Mouse (Mus musculus): ENCODE measurements at regions not wholly inside any gene's neighbourhood (a gene's known extent, or its start where the extent isn't known, plus 50 kb on each side); places are given as distances from the start of the nearest gene placed in this dataset.

DNA sequence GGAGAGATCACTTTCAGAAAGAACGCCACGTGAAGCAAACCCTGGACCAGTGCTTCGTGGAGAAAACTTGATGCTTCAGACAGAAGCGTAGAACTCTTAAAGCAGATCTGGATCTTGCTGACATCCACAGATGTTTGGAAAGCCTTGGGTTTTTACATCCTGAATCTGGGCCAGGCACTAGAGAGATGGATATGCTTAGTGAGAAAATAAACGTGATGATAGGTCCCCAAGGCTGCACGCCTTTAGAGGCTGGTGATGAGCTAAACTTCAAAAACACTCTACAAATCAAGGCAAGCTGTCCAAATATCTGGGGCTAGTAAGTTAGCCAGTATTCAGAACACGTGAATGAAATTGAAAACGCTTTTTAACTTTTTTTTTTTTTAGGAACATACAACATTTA, 236.7 kb downstream of the Cog6 start:
- Histone ChIP-seq H3K9me3 (no peaks in the 10 kb centered on the region), H3K4me1 (no peaks in the 10 kb centered on the region), H3K27me3 (replicated peaks) (peaks cover 2% of the 10 kb centered on the region), H3K4me3 (replicated peaks) (no peak overlapping the region), H3K36me3 (replicated peaks; ENCODE audit: low read length) (no peaks in the 10 kb centered on the region)
- TF ChIP-seq GATA1 (IDR thresholded peaks at IDR 0.05; ENCODE audit: borderline replicate concordance, low read length), result no peak
- TF ChIP-seq FLI1 (IDR thresholded peaks at IDR 0.05; ENCODE audit: low read length), result no peak

DNA sequence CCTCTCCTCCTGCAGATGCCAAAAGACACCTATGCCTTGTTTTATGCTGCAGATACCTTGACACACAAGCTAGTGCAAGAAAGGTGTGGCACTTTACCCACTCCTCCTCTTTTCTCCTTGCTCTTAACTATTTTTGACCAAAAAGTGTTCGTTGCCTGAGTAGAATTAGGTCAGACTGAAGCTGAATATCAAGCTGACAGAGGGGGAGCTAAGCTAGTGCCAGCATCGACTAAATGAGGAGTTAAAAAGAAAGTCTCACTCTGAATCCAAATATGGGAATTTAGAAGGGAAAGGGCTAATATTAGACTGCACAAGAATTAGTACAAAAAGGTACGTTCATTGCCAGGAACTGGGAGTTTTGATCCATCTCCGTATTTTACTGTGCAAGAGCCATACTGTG, 241.2 kb downstream of the Cog6 start:
- H3K4me1 ChIP-seq, result no peaks in the 10 kb centered on the region
- peaks cover 3% of the 10 kb centered on the region for H3K27me3 ChIP-seq (replicated peaks)
- H3K36me3 ChIP-seq (replicated peaks; ENCODE audit: low read length), result no peaks in the 10 kb centered on the region
- 0 out of 2 replicates have a peak, but pooled peaks cover under 1% of the 10 kb centered on the region for H3K9me3 ChIP-seq
- no peak overlapping the region for H3K4me3 ChIP-seq (replicated peaks)
- TF ChIP-seq FLI1 (IDR thresholded peaks at IDR 0.05; ENCODE audit: low read length) (no peak), GATA1 (IDR thresholded peaks at IDR 0.05; ENCODE audit: borderline replicate concordance, low read length) (no peak)

DNA sequence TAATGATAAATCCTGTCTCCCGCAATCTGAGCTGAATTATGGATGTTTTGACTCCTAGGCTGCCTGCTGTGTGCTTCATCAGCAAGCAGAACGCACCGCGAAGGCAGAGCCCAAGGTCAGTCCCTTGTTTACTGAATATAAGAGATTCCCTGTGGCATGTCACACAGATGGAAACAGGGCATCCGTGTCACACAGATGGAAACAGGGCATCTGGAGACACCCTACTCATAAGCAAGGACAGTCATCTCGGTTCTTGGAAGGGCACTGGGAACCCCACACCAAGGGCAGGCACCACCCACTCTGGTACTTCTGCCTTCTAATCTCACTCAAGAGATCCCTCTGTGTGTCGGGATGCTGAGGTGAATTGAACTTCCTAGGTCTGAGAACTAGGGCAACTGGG, 241.9 kb downstream of the Cog6 start:
- Histone ChIP-seq H3K4me3 (replicated peaks) (no peak overlapping the region), H3K9me3 (0 out of 2 replicates have a peak, but pooled peaks cover 7% of the 10 kb centered on the region), H3K27me3 (replicated peaks) (peaks cover 7% of the 10 kb centered on the region), H3K4me1 (no peaks in the 10 kb centered on the region), H3K36me3 (replicated peaks; ENCODE audit: low read length) (no peaks in the 10 kb centered on the region)
- TF ChIP-seq FLI1 (IDR thresholded peaks at IDR 0.05; ENCODE audit: low read length) (no peak), GATA1 (IDR thresholded peaks at IDR 0.05; ENCODE audit: borderline replicate concordance, low read length) (no peak)

DNA sequence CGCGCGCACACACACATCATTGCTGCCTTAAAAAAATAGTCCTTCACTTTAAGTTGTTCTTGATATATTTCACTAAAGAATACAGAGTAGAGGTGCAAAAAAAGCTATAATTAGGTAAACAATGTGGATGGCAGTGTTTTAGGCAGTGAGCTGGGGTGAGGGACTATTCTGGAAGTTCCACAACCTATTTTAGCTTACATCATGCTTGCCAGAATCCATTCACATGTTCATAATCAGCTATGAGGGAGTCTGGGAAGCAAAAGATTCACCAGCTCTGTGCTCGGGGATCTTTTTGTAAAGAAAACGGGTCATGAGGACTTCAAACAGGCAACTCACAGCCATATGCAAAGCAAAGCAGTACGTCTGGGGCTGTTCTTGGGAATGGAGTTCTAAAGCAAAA, 242.3 kb downstream of the Cog6 start:
- H3K4me1 ChIP-seq, result no peaks in the 10 kb centered on the region
- no peaks in the 10 kb centered on the region for H3K36me3 ChIP-seq (replicated peaks; ENCODE audit: low read length)
- no peak for TF ChIP-seq GATA1 (IDR thresholded peaks at IDR 0.05; ENCODE audit: borderline replicate concordance, low read length)
- TF ChIP-seq FLI1 (IDR thresholded peaks at IDR 0.05; ENCODE audit: low read length), result no peak
- peaks cover 7% of the 10 kb centered on the region for H3K27me3 ChIP-seq (replicated peaks)
- 0 out of 2 replicates have a peak, but pooled peaks cover 7% of the 10 kb centered on the region for H3K9me3 ChIP-seq
- H3K4me3 ChIP-seq (replicated peaks), result no peak overlapping the region

DNA sequence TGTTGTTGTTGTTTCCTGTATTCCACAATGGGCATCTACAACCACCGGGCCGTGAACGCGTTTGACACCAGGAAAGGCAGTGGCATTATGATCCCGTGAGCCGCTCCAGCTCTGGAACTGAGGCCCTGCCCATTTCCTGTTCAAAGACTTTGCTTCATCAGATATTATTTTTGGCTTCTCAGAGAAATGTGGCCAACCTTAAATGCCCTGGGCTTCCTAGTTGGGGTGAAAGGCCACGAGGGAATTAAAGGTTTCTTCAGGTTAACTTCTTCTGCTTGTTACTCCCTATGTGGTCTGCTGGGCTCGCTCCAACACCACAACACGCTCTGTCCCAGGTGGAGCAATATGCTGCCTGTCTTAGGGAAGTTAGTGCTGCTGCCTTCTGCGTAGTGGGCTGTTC, 249.8 kb downstream of the Cog6 start:
- Histone ChIP-seq H3K4me1 (peaks cover 18% of the 10 kb centered on the region), H3K9me3 (peaks cover 16% of the 10 kb centered on the region), H3K4me3 (replicated peaks) (peak overlapping the region; percentile 44), H3K27me3 (replicated peaks) (peaks cover 14% of the 10 kb centered on the region), H3K36me3 (replicated peaks; ENCODE audit: low read length) (no peaks in the 10 kb centered on the region)
- no peak for TF ChIP-seq FLI1 (IDR thresholded peaks at IDR 0.05; ENCODE audit: low read length)
- TF ChIP-seq GATA1 (IDR thresholded peaks at IDR 0.05; ENCODE audit: borderline replicate concordance, low read length), result no peak

DNA sequence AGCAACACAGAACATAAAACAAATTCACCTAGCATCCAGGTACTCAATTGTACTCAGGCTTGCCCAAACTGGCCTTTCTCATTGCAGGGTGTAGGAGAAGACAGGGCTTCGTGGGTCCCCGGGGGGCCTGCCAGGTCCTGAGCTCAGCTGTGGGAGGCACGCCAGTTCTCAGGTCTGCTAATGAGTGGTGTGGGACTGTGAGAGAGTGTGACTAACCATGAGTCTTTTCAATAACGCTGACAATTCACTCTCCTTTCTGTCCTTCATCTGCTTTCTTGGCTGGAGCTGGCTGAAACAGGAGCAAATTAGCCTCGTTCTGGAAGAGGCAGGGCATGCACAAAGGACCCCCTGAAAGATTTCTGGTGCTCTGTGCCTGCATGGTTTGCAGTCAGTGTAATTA, 250.2 kb downstream of the Cog6 start:
- H3K9me3 ChIP-seq, result peaks cover 16% of the 10 kb centered on the region
- H3K4me1 ChIP-seq, result peaks cover 18% of the 10 kb centered on the region
- no peaks in the 10 kb centered on the region for H3K36me3 ChIP-seq (replicated peaks; ENCODE audit: low read length)
- no peak overlapping the region for H3K4me3 ChIP-seq (replicated peaks)
- no peak for TF ChIP-seq GATA1 (IDR thresholded peaks at IDR 0.05; ENCODE audit: borderline replicate concordance, low read length)
- TF ChIP-seq FLI1 (IDR thresholded peaks at IDR 0.05; ENCODE audit: low read length), result no peak
- H3K27me3 ChIP-seq (replicated peaks), result peaks cover 16% of the 10 kb centered on the region

DNA sequence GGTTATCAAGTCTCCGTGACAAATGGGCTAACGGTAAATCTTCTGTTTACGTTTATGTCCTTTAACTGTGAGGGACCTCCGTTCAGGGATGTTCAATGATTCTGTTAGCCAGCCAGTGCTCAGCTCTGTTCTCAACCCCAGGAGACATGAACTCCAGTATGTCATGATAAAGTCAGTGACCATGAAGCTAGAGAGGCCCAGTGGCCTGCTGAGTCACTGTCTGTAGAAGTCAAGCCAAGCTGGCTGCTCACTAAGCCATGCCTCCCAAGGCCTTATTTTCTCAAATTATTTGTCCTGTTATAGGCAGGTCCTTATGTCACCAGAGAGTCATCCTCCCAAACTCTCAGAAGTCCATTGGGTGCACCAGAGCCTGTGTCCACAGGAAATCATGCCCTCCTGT, 252.9 kb downstream of the Cog6 start:
- peaks cover 9% of the 10 kb centered on the region for H3K9me3 ChIP-seq
- no peak overlapping the region for H3K4me3 ChIP-seq (replicated peaks)
- H3K27me3 ChIP-seq (replicated peaks), result peaks cover 14% of the 10 kb centered on the region
- no peaks in the 10 kb centered on the region for H3K36me3 ChIP-seq (replicated peaks; ENCODE audit: low read length)
- peaks cover 18% of the 10 kb centered on the region for H3K4me1 ChIP-seq
- TF ChIP-seq GATA1 (IDR thresholded peaks at IDR 0.05; ENCODE audit: borderline replicate concordance, low read length) (no peak), FLI1 (IDR thresholded peaks at IDR 0.05; ENCODE audit: low read length) (no peak)

DNA sequence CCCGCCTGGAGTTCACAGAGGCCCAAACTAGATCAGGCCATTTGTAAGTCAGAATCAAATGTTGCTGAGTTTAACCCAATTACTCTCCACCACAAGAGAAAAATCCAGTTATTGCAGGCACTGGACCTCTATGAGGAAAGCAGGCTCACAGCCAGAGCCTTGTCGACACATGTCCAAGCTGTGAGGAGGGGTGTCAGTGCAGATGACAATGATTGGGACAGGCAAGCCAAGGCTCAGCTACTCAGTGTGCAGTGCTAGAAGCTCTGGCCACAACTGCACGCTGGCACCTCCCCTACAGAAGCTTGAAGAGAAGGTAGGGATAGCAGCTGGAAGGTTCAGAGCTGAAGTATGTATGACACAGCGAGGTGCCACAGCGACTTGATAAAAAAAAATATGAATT, 253.4 kb downstream of the Cog6 start:
- peaks cover 20% of the 10 kb centered on the region for H3K4me1 ChIP-seq
- no peaks in the 10 kb centered on the region for H3K36me3 ChIP-seq (replicated peaks; ENCODE audit: low read length)
- H3K27me3 ChIP-seq (replicated peaks), result peaks cover 12% of the 10 kb centered on the region
- TF ChIP-seq GATA1 (IDR thresholded peaks at IDR 0.05; ENCODE audit: borderline replicate concordance, low read length) (no peak), FLI1 (IDR thresholded peaks at IDR 0.05; ENCODE audit: low read length) (no peak)
- H3K9me3 ChIP-seq, result peaks cover 5% of the 10 kb centered on the region
- H3K4me3 ChIP-seq (replicated peaks), result no peak overlapping the region

DNA sequence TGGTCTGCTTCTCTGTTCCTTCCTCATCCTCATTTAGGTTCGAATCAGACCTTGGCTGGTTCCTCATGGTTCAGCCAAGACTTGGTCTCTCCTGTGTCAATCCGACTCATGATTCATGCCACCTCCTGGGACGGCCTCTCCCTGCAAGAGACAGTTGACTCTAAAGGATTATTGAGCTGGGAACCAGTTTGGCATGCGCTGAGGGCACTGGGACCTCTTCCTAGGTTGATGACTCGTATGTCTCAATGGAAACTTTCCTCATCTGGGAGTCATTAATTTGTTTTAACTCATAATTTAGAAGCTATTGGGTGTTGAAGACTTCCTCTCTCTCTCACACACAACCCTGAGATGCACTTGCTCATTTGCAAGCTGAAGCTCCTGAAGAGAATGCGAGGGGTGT, 254.5 kb downstream of the Cog6 start:
- Histone ChIP-seq H3K27me3 (replicated peaks) (peaks cover 12% of the 10 kb centered on the region), H3K9me3 (no peaks in the 10 kb centered on the region), H3K4me1 (peaks cover 20% of the 10 kb centered on the region), H3K36me3 (replicated peaks; ENCODE audit: low read length) (no peaks in the 10 kb centered on the region), H3K4me3 (replicated peaks) (no peak overlapping the region)
- TF ChIP-seq FLI1 (IDR thresholded peaks at IDR 0.05; ENCODE audit: low read length) (no peak), GATA1 (IDR thresholded peaks at IDR 0.05; ENCODE audit: borderline replicate concordance, low read length) (no peak)

DNA sequence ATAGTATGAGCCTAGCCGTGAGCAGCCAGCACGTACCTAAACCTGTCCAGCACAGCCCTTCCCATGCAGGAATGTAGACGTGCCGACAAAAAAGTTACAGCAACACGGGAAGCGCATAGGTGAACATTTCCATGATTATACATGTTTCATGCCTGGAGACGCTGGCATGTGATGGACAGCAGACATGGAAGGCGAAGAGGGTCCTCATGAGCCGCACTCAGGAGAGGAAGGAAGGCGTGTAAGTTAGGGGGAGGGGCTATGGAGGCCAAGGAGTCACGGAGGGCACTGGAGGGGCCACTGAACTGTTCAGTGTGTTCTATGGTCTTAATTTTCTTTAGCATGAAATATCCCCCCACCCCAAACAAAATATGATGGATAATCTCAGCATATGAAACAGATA, 257.2 kb downstream of the Cog6 start:
- no peaks in the 10 kb centered on the region for H3K36me3 ChIP-seq (replicated peaks; ENCODE audit: low read length)
- peaks cover 11% of the 10 kb centered on the region; the same call in 1 of the 2 replicates for H3K4me1 ChIP-seq
- peaks cover 21% of the 10 kb centered on the region for H3K27me3 ChIP-seq (replicated peaks)
- H3K4me3 ChIP-seq (replicated peaks), result no peak overlapping the region
- no peaks in the 10 kb centered on the region for H3K9me3 ChIP-seq
- no peak for TF ChIP-seq GATA1 (IDR thresholded peaks at IDR 0.05; ENCODE audit: borderline replicate concordance, low read length)
- no peak for TF ChIP-seq FLI1 (IDR thresholded peaks at IDR 0.05; ENCODE audit: low read length)

DNA sequence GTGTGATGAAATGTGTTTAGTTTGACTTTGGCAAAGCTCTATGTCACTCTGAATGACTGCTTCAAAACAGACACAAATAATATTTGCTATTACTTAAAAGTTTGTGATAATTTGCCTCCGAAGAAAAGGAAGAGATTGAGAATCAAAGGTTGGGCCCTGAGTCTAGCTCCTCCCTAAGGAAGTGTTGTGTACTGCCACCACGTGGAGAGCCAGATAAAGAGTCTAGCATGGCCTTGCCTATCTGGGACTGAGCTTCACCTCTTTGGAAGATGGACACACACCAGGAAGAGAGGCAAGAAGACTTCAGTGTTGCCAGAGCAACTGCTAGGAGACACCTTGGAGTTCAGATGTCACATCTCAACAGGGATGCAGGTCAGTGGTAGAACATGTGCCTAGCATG, 258.5 kb downstream of the Cog6 start:
- H3K4me1 ChIP-seq, result peaks cover 3% of the 10 kb centered on the region; the same call in 1 of the 2 replicates
- peaks cover 24% of the 10 kb centered on the region for H3K27me3 ChIP-seq (replicated peaks)
- H3K4me3 ChIP-seq (replicated peaks), result no peak overlapping the region
- no peaks in the 10 kb centered on the region for H3K9me3 ChIP-seq
- H3K36me3 ChIP-seq (replicated peaks; ENCODE audit: low read length), result no peaks in the 10 kb centered on the region
- no peak for TF ChIP-seq GATA1 (IDR thresholded peaks at IDR 0.05; ENCODE audit: borderline replicate concordance, low read length)
- TF ChIP-seq FLI1 (IDR thresholded peaks at IDR 0.05; ENCODE audit: low read length), result no peak

Data from megakaryocyte, embryonic 14.5 days (primary cell).